Mouse (Mus musculus) lung, postnatal 0 days (tissue): ENCODE data around the gene Usp49. TPM values are rescaled to one million over a fixed set of nuclear protein-coding genes. Genes with fewer than 3 reads are reported as not detected.

Experiments used
- ATAC-seq: fragments of 200-750 bp; cut with Nextera tagmentation; 2 replicates; pipeline ENCODE4 v1.8.0; 2017; ENCODE audit warnings: moderate library complexity
- DNase-seq: peaks from one replicate; pipeline ENCODE4 v3.0.0-alpha.2; 2016; ENCODE audit warnings: low spot score
- H3K27ac ChIP-seq: fragments of 300-500 bp; sonication (generic); 2 replicates; pipeline ENCODE4 v1.5.1; 2014; ENCODE audit warnings: antibody characterized with exemption, mild to moderate bottlenecking, low read length, mixed read lengths
- H3K27me3 ChIP-seq: fragments of 300-500 bp; sonication (generic); replicated peaks from 2 replicates; pipeline ENCODE4 v1.6.1; 2014; ENCODE audit warnings: low read length, mixed read lengths; ENCODE audit not compliant: insufficient read depth
- H3K36me3 ChIP-seq: fragments of 300-500 bp; sonication (generic); 2 replicates; pipeline ENCODE4 v1.6.1; 2014; ENCODE audit warnings: low read length, mixed read lengths; ENCODE audit not compliant: insufficient read depth
- H3K4me1 ChIP-seq: fragments of 300-500 bp; sonication (generic); 2 replicates; pipeline ENCODE4 v1.6.1; 2014; ENCODE audit warnings: antibody characterized with exemption, low read depth, low read length, mixed read lengths; ENCODE audit not compliant: insufficient read depth
- H3K4me2 ChIP-seq: fragments of 300-500 bp; sonication (generic); replicated peaks from 2 replicates; pipeline ENCODE4 v1.6.1; 2014; ENCODE audit warnings: low read depth, mild to moderate bottlenecking, low read length, moderate library complexity, mixed read lengths
- H3K4me3 ChIP-seq: fragments of 300-500 bp; sonication (generic); 2 replicates; pipeline ENCODE4 v1.5.1; 2014; ENCODE audit warnings: low read depth, low read length
- H3K9ac ChIP-seq: fragments of 300-500 bp; sonication (generic); replicated peaks from 2 replicates; pipeline ENCODE4 v1.6.1; 2014; ENCODE audit warnings: low read depth, mild to moderate bottlenecking
- H3K9me3 ChIP-seq: fragments of 300-500 bp; sonication (generic); 2 replicates; pipeline ENCODE4 v1.6.1; 2016; ENCODE audit warnings: low read length, mixed read lengths
- CTCF ChIP-seq: IDR thresholded peaks from 2 replicates; pipeline ENCODE4 v1.5.1; 2016; ENCODE audit warnings: antibody characterized with exemption, mild to moderate bottlenecking
- EP300 ChIP-seq: IDR thresholded peaks from 2 replicates; pipeline ENCODE4 v1.6.1; 2016; ENCODE audit warnings: antibody characterized with exemption, mild to moderate bottlenecking, control low read depth
- WGBS: fragments of 180-500 bp; shearing (Covaris S2); extraction: QIAGEN DNeasy Blood & Tissue Kit; methylation state at CpG from one replicate; pipeline ENCODE4 v1.1.7; 2014; 5-methylcytosine and 5-hydroxymethylcytosine counted together
- polyA plus RNA-seq: library from polyadenylated mRNA; unstranded; fragments of >200 nt; fragmentation: Nextera tagmentation; extraction: Ambion mirVana; gene quantifications from 2 replicates; pipeline ENCODE4 v1.2.1, GENCODE M21; 2015

Gene Usp49
- polyA plus RNA-seq, 1 experiment from 2014 or later = 3.3 TPM

DNA sequence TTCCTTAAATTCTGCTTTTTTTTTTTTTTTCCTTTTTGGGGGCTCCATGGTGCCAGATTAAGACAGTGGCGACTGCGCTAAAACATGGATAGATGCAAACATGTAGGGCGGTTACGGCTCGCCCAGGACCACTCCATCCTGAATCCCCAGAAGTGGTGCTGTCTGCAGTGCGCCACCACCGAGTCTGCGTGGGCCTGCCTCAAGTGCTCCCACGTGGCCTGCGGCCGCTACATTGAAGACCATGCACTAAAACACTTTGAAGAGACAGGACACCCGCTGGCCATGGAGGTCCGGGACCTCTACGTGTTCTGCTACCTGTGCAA lies 41.5 kb downstream of the Usp49 start:
- Histone ChIP-seq H3K4me2 (peak overlapping the region; percentile 78), H3K36me3 (no peaks in the 10 kb centered on the region), H3K27ac (no peak overlapping the region), H3K4me3 (peak overlapping the region; percentile 31), H3K27me3 (no peaks in the 10 kb centered on the region), H3K9ac (no peak overlapping the region), H3K9me3 (no peaks in the 10 kb centered on the region), H3K4me1 (peaks cover 8% of the 10 kb centered on the region; the same call in 1 of the 2 replicates)
- 17% methylated on average over 14 of the region's 14 CpGs for WGBS
- peak; percentile 7 for ATAC-seq
- TF ChIP-seq CTCF (no peak), EP300 (no peak)
- no peak for DNase-seq

DNA sequence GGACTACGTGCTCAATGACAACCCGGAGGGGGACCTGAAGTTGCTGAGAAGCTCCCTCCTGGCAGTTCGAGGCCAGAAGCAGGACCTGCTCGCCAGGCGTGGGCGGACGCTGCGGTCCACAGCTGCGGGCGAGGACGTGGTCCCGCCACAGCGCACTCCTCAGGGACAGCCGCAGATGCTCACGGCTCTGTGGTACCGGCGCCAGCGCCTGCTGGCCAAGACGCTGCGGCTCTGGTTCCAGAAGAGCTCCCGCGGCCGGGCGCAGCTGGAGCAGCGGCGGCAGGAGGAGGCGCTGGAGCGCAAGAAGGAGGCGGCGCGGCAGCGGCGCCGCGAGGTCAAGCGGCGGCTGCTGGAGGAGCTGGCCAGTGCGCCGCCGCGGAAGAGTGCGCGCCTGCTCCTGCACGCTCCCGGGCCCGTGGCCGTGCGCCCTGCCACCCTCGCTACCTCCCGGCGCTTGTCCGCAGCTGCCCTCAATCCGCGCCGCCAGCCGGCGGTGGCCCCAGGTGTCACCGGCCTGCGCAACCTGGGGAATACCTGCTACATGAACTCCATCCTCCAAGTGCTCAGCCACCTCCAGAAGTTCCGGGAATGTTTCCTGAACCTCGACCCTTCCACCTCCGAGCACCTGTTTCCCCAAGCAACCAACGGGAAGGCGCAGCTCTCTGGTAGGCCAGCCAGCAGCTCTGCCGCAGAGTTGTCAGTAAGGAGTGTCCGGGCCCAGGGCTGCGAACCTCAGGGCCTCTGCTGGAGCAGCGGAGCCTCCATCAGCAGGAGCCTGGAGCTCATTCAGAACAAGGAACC lies 42.0 kb downstream of the Usp49 start:
- ATAC-seq (peak; percentile 92), DNase-seq (peak; percentile 91)
- Histone ChIP-seq H3K4me2 (peak overlapping the region; percentile 78), H3K9me3 (no peaks in the 10 kb centered on the region), H3K4me3 (peak overlapping the region; percentile 31), H3K36me3 (no peaks in the 10 kb centered on the region), H3K27me3 (no peaks in the 10 kb centered on the region), H3K27ac (no peak overlapping the region), H3K4me1 (peaks cover 8% of the 10 kb centered on the region; the same call in 1 of the 2 replicates), H3K9ac (no peak overlapping the region)
- peak; percentile 60 for TF ChIP-seq CTCF
- no peak for TF ChIP-seq EP300
- 6% methylated on average over 57 of the region's 68 CpGs for WGBS

DNA sequence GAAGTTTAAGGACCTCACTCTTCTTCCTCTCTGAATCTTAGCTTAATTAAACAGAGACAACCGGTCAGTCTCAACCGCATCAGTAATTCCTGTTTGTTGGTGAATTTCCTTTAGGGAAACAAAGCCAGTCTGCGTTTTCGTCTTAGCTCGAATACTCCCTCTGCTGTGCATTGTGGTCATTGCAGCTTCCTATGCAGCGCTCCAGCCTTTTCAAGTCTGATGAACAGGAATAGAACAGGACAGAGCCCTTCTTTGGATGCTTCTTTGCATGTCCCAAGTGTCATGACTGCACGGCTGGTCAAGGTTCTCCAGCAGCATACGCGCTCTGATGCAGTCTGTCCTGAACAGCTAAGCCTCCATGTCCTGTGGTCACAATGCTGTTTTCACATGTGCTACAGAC lies 46.1 kb downstream of the Usp49 start:
- DNase-seq (peak; percentile 81), ATAC-seq (no peak)
- Histone ChIP-seq H3K4me2 (no peak overlapping the region), H3K9ac (no peak overlapping the region), H3K36me3 (no peaks in the 10 kb centered on the region), H3K4me3 (no peak overlapping the region), H3K27ac (no peak overlapping the region), H3K9me3 (no peaks in the 10 kb centered on the region), H3K27me3 (no peaks in the 10 kb centered on the region), H3K4me1 (peaks cover 8% of the 10 kb centered on the region; the same call in 1 of the 2 replicates)
- WGBS = 19% methylated on average over 9 of the region's 9 CpGs
- peak; percentile 96 for TF ChIP-seq CTCF
- TF ChIP-seq EP300 = no peak

DNA sequence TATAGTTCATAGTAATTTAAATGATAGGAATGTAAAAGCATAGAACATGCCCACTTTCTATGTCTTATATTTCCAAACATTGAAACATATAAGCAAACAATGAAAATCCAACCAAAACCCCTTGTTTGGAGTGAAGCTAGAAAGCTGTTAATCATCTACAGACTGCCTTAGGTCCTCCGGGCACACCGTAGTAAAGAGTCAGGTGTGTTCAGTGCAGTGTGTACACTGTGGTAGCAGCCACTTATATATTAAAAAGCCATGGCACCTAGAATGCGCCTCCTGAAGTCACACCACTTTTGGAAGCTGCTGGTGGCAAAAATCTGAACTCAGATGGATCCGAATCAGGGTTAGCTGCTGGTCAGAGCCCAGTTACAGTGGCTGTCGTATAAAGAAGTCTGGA lies 47.7 kb downstream of the Usp49 start:
- WGBS = 65% methylated on average over 5 of the region's 5 CpGs
- peak; percentile 83 for ATAC-seq
- no peaks in the 10 kb centered on the region for H3K36me3 ChIP-seq

DNA sequence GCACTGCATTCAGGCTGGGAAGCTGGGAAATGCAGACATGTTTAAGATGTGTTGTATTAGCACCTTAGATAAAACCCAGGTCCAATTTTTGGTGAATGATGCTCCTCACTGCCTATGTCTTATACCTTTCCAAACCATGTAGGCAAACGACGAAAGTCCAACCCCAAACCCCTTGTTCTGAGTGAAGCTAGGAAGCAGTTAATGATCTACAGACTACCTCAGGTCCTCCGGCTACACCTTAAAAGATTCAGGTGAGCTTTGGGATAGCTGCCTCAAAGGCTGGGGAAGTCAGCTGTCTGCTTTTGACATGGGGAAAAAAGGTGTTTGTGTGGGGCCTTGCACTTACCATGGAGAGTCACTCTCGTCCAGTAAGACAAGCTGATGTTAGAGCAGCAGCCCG lies 48.2 kb downstream of the Usp49 start:
- DNase-seq = no peak
- H3K27me3 ChIP-seq = no peaks in the 10 kb centered on the region
- H3K36me3 ChIP-seq = no peaks in the 10 kb centered on the region
- WGBS = 66% methylated on average over 5 of the region's 5 CpGs
- no peaks in the 10 kb centered on the region for H3K4me1 ChIP-seq
- H3K9ac ChIP-seq = no peak overlapping the region
- ATAC-seq = peak; percentile 39; the same call in 1 of the 2 replicates
- TF ChIP-seq EP300 (no peak), CTCF (no peak)
- no peak overlapping the region for H3K27ac ChIP-seq
- no peak overlapping the region for H3K4me3 ChIP-seq
- H3K4me2 ChIP-seq = no peak overlapping the region
- H3K9me3 ChIP-seq = no peaks in the 10 kb centered on the region

More for the DNA sequence above, 47.7 kb downstream of the Usp49 start:
- no peaks in the 10 kb centered on the region for H3K27me3 ChIP-seq
- peak; percentile 48 for DNase-seq
- no peaks in the 10 kb centered on the region for H3K9me3 ChIP-seq
- no peak overlapping the region for H3K4me3 ChIP-seq
- no peaks in the 10 kb centered on the region; the same call in 1 of the 2 replicates for H3K4me1 ChIP-seq
- H3K4me2 ChIP-seq = no peak overlapping the region
- no peak overlapping the region for H3K27ac ChIP-seq
- no peak for TF ChIP-seq CTCF
- TF ChIP-seq EP300 = no peak
- no peak overlapping the region for H3K9ac ChIP-seq

DNA sequence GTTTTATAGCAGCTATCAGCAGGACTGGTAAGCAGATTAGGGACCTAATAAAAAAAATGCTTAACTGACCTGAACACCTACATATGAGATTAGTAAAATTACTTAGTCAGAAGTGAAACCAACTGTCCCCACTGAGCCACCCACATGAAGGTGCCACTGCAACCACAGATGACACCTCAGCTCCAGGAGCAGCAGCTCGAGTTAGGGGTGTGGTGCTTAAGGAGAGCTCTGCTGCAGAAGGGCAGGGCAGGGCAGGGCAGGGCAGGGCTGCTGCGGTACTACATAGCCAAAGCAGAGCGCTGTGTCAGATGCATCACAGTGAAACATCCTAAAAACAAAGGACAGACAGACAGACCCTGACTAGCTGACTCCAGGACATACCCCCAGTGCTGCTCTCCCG lies 52.3 kb downstream of the Usp49 start:
- no peak for ATAC-seq
- Histone ChIP-seq H3K4me3 (no peak overlapping the region), H3K27ac (no peak overlapping the region), H3K9me3 (no peaks in the 10 kb centered on the region), H3K9ac (no peak overlapping the region), H3K4me1 (peaks cover 6% of the 10 kb centered on the region; the same call in 1 of the 2 replicates), H3K4me2 (no peak overlapping the region), H3K27me3 (no peaks in the 10 kb centered on the region), H3K36me3 (peaks cover 7% of the 10 kb centered on the region; the same call in 1 of the 2 replicates)
- 69% methylated on average over 4 of the region's 4 CpGs for WGBS
- DNase-seq = no peak
- TF ChIP-seq EP300 (no peak), CTCF (no peak)
